Mouse (Mus musculus): Measurements from ENCODE around the gene Foxb1. TPM values are rescaled to one million over a fixed set of nuclear protein-coding genes. Genes with fewer than 3 reads are reported as not detected.

Gene Foxb1
- total and polyA plus RNA-seq, 3 experiments, result not detected

GRCm38 (mm10) chr9:69768136-69768875 lies 7.6 kb upstream of the Foxb1 start:
- TF ChIP-seq CTCF (IDR thresholded peaks at IDR 0.05; ENCODE audit: low read depth, low read length), result no peak
- TF ChIP-seq POLR2AphosphoS5 (IDR thresholded peaks at IDR 0.05; ENCODE audit: insufficient replicate concordance, low read depth, low read length), result no peak
- TF ChIP-seq TAL1 (conservative IDR thresholded peaks at IDR 0.05; ENCODE audit: low read depth, low read length), result no peak
- no peak for TF ChIP-seq GATA2 (IDR thresholded peaks at IDR 0.05; ENCODE audit: borderline replicate concordance, low read depth, low read length)
- TF ChIP-seq GATA1 (IDR thresholded peaks at IDR 0.05; ENCODE audit: borderline replicate concordance, low read length), result no peak
- DNase-seq (ENCODE audit: low spot score) (no peak), ATAC-seq (ENCODE audit: extremely low read depth, insufficient number of reproducible peaks, low FRiP score, poor library complexity, severe bottlenecking) (no peak)
- Histone ChIP-seq H3K4me3 (ENCODE audit: low read depth, low read length) (no peak overlapping the region), H3K27me3 (ENCODE audit: insufficient read depth, low read length) (peaks cover 48% of the 10 kb centered on the region), H3K4me1 (ENCODE audit: insufficient read depth, low read depth, low read length) (no peaks in the 10 kb centered on the region), H3K36me3 (replicated peaks) (no peaks in the 10 kb centered on the region), H3K9me3 (replicated peaks) (no peaks in the 10 kb centered on the region)

GRCm38 (mm10) chr9:69767421-69767820 lies 6.7 kb upstream of the Foxb1 start:
- no peak overlapping the region for H3K4me3 ChIP-seq (ENCODE audit: low read depth, low read length)
- H3K4me1 ChIP-seq (ENCODE audit: insufficient read depth, low read depth, low read length), result no peaks in the 10 kb centered on the region
- no peaks in the 10 kb centered on the region for H3K9me3 ChIP-seq (replicated peaks)
- TF ChIP-seq CTCF (IDR thresholded peaks at IDR 0.05; ENCODE audit: low read depth, low read length) (no peak), TAL1 (conservative IDR thresholded peaks at IDR 0.05; ENCODE audit: low read depth, low read length) (no peak), GATA2 (IDR thresholded peaks at IDR 0.05; ENCODE audit: borderline replicate concordance, low read depth, low read length) (no peak), POLR2AphosphoS5 (IDR thresholded peaks at IDR 0.05; ENCODE audit: insufficient replicate concordance, low read depth, low read length) (no peak), GATA1 (IDR thresholded peaks at IDR 0.05; ENCODE audit: borderline replicate concordance, low read length) (no peak)
- DNase-seq (ENCODE audit: low spot score), result no peak
- ATAC-seq (ENCODE audit: extremely low read depth, insufficient number of reproducible peaks, low FRiP score, poor library complexity, severe bottlenecking), result no peak
- peaks cover 52% of the 10 kb centered on the region for H3K27me3 ChIP-seq (ENCODE audit: insufficient read depth, low read length)
- H3K36me3 ChIP-seq (replicated peaks), result no peaks in the 10 kb centered on the region

- Histone ChIP-seq H3K9me3 (replicated peaks) (no peaks in the 10 kb centered on the region), H3K4me1 (ENCODE audit: insufficient read depth, low read depth, low read length) (no peaks in the 10 kb centered on the region), H3K36me3 (replicated peaks) (no peaks in the 10 kb centered on the region), H3K4me3 (ENCODE audit: low read depth, low read length) (no peak overlapping the region), H3K27me3 (ENCODE audit: insufficient read depth, low read length) (peaks cover 52% of the 10 kb centered on the region)
- ATAC-seq (ENCODE audit: extremely low read depth, insufficient number of reproducible peaks, low FRiP score, poor library complexity, severe bottlenecking) (no peak), DNase-seq (ENCODE audit: low spot score) (no peak)
- TF ChIP-seq GATA1 (IDR thresholded peaks at IDR 0.05; ENCODE audit: borderline replicate concordance, low read length), result no peak
- no peak for TF ChIP-seq TAL1 (conservative IDR thresholded peaks at IDR 0.05; ENCODE audit: low read depth, low read length)
- TF ChIP-seq CTCF (IDR thresholded peaks at IDR 0.05; ENCODE audit: low read depth, low read length), result no peak
- TF ChIP-seq POLR2AphosphoS5 (IDR thresholded peaks at IDR 0.05; ENCODE audit: insufficient replicate concordance, low read depth, low read length), result no peak
- no peak for TF ChIP-seq GATA2 (IDR thresholded peaks at IDR 0.05; ENCODE audit: borderline replicate concordance, low read depth, low read length)
These were observed 6.2 kb upstream of the Foxb1 start for GRCm38 (mm10) chr9:69766936-69767335.

- H3K4me3 ChIP-seq (ENCODE audit: low read depth, low read length), result no peak overlapping the region
- DNase-seq (ENCODE audit: low spot score) (no peak), ATAC-seq (ENCODE audit: extremely low read depth, insufficient number of reproducible peaks, low FRiP score, poor library complexity, severe bottlenecking) (no peak)
- H3K9me3 ChIP-seq (replicated peaks), result no peaks in the 10 kb centered on the region
- TF ChIP-seq POLR2AphosphoS5 (IDR thresholded peaks at IDR 0.05; ENCODE audit: insufficient replicate concordance, low read depth, low read length), result no peak
- TF ChIP-seq TAL1 (conservative IDR thresholded peaks at IDR 0.05; ENCODE audit: low read depth, low read length), result no peak
- no peak for TF ChIP-seq CTCF (IDR thresholded peaks at IDR 0.05; ENCODE audit: low read depth, low read length)
- TF ChIP-seq GATA1 (IDR thresholded peaks at IDR 0.05; ENCODE audit: borderline replicate concordance, low read length), result no peak
- TF ChIP-seq GATA2 (IDR thresholded peaks at IDR 0.05; ENCODE audit: borderline replicate concordance, low read depth, low read length), result no peak
- peaks cover 52% of the 10 kb centered on the region for H3K27me3 ChIP-seq (ENCODE audit: insufficient read depth, low read length)
- H3K4me1 ChIP-seq (ENCODE audit: insufficient read depth, low read depth, low read length), result no peaks in the 10 kb centered on the region
- no peaks in the 10 kb centered on the region for H3K36me3 ChIP-seq (replicated peaks)
These were observed 5.6 kb upstream of the Foxb1 start for GRCm38 (mm10) chr9:69766301-69766700.

GRCm38 (mm10) chr9:69765483-69766050 lies 4.8 kb upstream of the Foxb1 start:
- H3K27me3 ChIP-seq (ENCODE audit: insufficient read depth, low read length), result peaks cover 56% of the 10 kb centered on the region
- ATAC-seq (ENCODE audit: extremely low read depth, insufficient number of reproducible peaks, low FRiP score, poor library complexity, severe bottlenecking), result no peak
- H3K9me3 ChIP-seq (replicated peaks), result no peaks in the 10 kb centered on the region
- TF ChIP-seq POLR2AphosphoS5 (IDR thresholded peaks at IDR 0.05; ENCODE audit: insufficient replicate concordance, low read depth, low read length), result no peak
- TF ChIP-seq TAL1 (conservative IDR thresholded peaks at IDR 0.05; ENCODE audit: low read depth, low read length), result no peak
- TF ChIP-seq GATA2 (IDR thresholded peaks at IDR 0.05; ENCODE audit: borderline replicate concordance, low read depth, low read length), result no peak
- no peak for TF ChIP-seq CTCF (IDR thresholded peaks at IDR 0.05; ENCODE audit: low read depth, low read length)
- TF ChIP-seq GATA1 (IDR thresholded peaks at IDR 0.05; ENCODE audit: borderline replicate concordance, low read length), result no peak
- no peak for DNase-seq (ENCODE audit: low spot score)
- H3K4me3 ChIP-seq (ENCODE audit: low read depth, low read length), result no peak overlapping the region
- H3K4me1 ChIP-seq (ENCODE audit: insufficient read depth, low read depth, low read length), result no peaks in the 10 kb centered on the region
- no peaks in the 10 kb centered on the region for H3K36me3 ChIP-seq (replicated peaks)

All from G1E (cell line).